Mouse (Mus musculus) erythroblast, embryonic 14.5 days (primary cell): ENCODE data around the gene Eml5. TPM values are rescaled to one million over a fixed set of nuclear protein-coding genes. Genes with fewer than 3 reads are reported as not detected.

Experiments
- H3K27me3 ChIP-seq: 2 replicates; pipeline ENCODE4 v1.6.1; 2012; ENCODE audit warnings: inconsistent platforms; ENCODE audit not compliant: control insufficient read depth
- H3K36me3 ChIP-seq: 2 replicates; pipeline ENCODE4 v1.6.1; 2012; ENCODE audit warnings: mild to moderate bottlenecking, inconsistent platforms; ENCODE audit not compliant: control insufficient read depth
- H3K4me1 ChIP-seq: 2 replicates; pipeline ENCODE4 v1.6.1; 2012; ENCODE audit warnings: inconsistent platforms; ENCODE audit not compliant: control insufficient read depth
- H3K4me3 ChIP-seq: replicated peaks from 2 replicates; pipeline ENCODE3; 2012; ENCODE audit warnings: moderate library complexity, mild to moderate bottlenecking, inconsistent platforms
- H3K9me3 ChIP-seq: 2 replicates; pipeline ENCODE4 v1.6.1; 2012; ENCODE audit warnings: low read length, inconsistent platforms, mixed read lengths; ENCODE audit not compliant: control insufficient read depth
- GATA1 ChIP-seq: IDR thresholded peaks from 2 replicates; pipeline ENCODE4 v1.6.1; 2012; ENCODE audit warnings: low read length, inconsistent platforms, mixed read lengths
- TAL1 ChIP-seq: IDR thresholded peaks from 3 replicates; pipeline ENCODE4 v1.6.1; 2012; ENCODE audit warnings: low read length, inconsistent platforms, mixed read lengths
- polyA plus RNA-seq: library from polyadenylated mRNA; stranded (reverse); fragments of >175 nt; gene quantifications from 2 replicates; pipeline ENCODE4 v1.2.3, GENCODE M21; 2012

The Eml5 gene
- polyA plus RNA-seq, 1 experiment, result 0.03 TPM

GRCm38 (mm10) chr12:98800334-98800733 lies 101.0 kb downstream of the Eml5 start:
- Histone ChIP-seq H3K9me3 (no peaks in the 10 kb centered on the region), H3K4me3 (no peak overlapping the region), H3K27me3 (no peaks in the 10 kb centered on the region), H3K4me1 (no peaks in the 10 kb centered on the region), H3K36me3 (peaks cover 9% of the 10 kb centered on the region; the same call in 1 of the 2 replicates)
- TF ChIP-seq GATA1, result no peak
- TF ChIP-seq TAL1, result no peak

GRCm38 (mm10) chr12:98795731-98796318 lies 105.5 kb downstream of the Eml5 start:
- TF ChIP-seq TAL1 (no peak), GATA1 (no peak)
- no peak overlapping the region for H3K4me3 ChIP-seq
- H3K4me1 ChIP-seq, result no peaks in the 10 kb centered on the region
- H3K27me3 ChIP-seq, result no peaks in the 10 kb centered on the region
- H3K9me3 ChIP-seq, result no peaks in the 10 kb centered on the region
- peaks cover 34% of the 10 kb centered on the region for H3K36me3 ChIP-seq

- H3K4me3 ChIP-seq, result no peak overlapping the region
- no peaks in the 10 kb centered on the region for H3K9me3 ChIP-seq
- TF ChIP-seq TAL1, result no peak
- TF ChIP-seq GATA1, result no peak
- H3K36me3 ChIP-seq, result peaks cover 87% of the 10 kb centered on the region
- no peaks in the 10 kb centered on the region for H3K4me1 ChIP-seq
- no peaks in the 10 kb centered on the region for H3K27me3 ChIP-seq
Measured at GRCm38 (mm10) chr12:98784251-98784650, 117.0 kb downstream of the Eml5 start.

GRCm38 (mm10) chr12:98779148-98779547 lies 122.1 kb downstream of the Eml5 start:
- TF ChIP-seq GATA1 (no peak), TAL1 (no peak)
- H3K36me3 ChIP-seq, result peaks cover 88% of the 10 kb centered on the region

GRCm38 (mm10) chr12:98777509-98777908 lies 123.8 kb downstream of the Eml5 start:
- H3K27me3 ChIP-seq, result no peaks in the 10 kb centered on the region
- no peak overlapping the region for H3K4me3 ChIP-seq
- no peaks in the 10 kb centered on the region for H3K9me3 ChIP-seq
- H3K36me3 ChIP-seq, result peaks cover 86% of the 10 kb centered on the region
- no peak for TF ChIP-seq TAL1
- TF ChIP-seq GATA1, result no peak
- H3K4me1 ChIP-seq, result no peaks in the 10 kb centered on the region

More at GRCm38 (mm10) chr12:98779148-98779547, 122.1 kb downstream of the Eml5 start:
- Histone ChIP-seq H3K4me3 (no peak overlapping the region), H3K4me1 (no peaks in the 10 kb centered on the region), H3K27me3 (no peaks in the 10 kb centered on the region), H3K9me3 (no peaks in the 10 kb centered on the region)

- Histone ChIP-seq H3K27me3 (no peaks in the 10 kb centered on the region), H3K4me1 (no peaks in the 10 kb centered on the region), H3K4me3 (no peak overlapping the region), H3K36me3 (peaks cover 89% of the 10 kb centered on the region), H3K9me3 (no peaks in the 10 kb centered on the region)
- TF ChIP-seq GATA1 (no peak), TAL1 (no peak)
Measured at GRCm38 (mm10) chr12:98766241-98766640, 135.0 kb downstream of the Eml5 start.

- H3K9me3 ChIP-seq, result no peaks in the 10 kb centered on the region
- no peaks in the 10 kb centered on the region for H3K27me3 ChIP-seq
- no peaks in the 10 kb centered on the region for H3K4me1 ChIP-seq
- TF ChIP-seq TAL1, result no peak
- TF ChIP-seq GATA1, result no peak
- no peak overlapping the region for H3K4me3 ChIP-seq
- H3K36me3 ChIP-seq, result peaks cover 94% of the 10 kb centered on the region
Measured at GRCm38 (mm10) chr12:98759700-98760099, 141.6 kb downstream of the Eml5 start.

- Histone ChIP-seq H3K36me3 (peaks cover 93% of the 10 kb centered on the region), H3K4me3 (no peak overlapping the region), H3K27me3 (no peaks in the 10 kb centered on the region), H3K4me1 (no peaks in the 10 kb centered on the region), H3K9me3 (no peaks in the 10 kb centered on the region)
- TF ChIP-seq TAL1 (no peak), GATA1 (no peak)
Measured at GRCm38 (mm10) chr12:98757636-98758035, 143.6 kb downstream of the Eml5 start.

GRCm38 (mm10) chr12:98747380-98747753 lies 153.9 kb downstream of the Eml5 start:
- Histone ChIP-seq H3K27me3 (peaks cover 2% of the 10 kb centered on the region; the same call in 1 of the 2 replicates), H3K9me3 (no peaks in the 10 kb centered on the region), H3K4me1 (peaks cover 25% of the 10 kb centered on the region), H3K36me3 (peaks cover 26% of the 10 kb centered on the region), H3K4me3 (peak overlapping the region; percentile 88)
- TF ChIP-seq GATA1 (no peak), TAL1 (no peak)
